Mouse (Mus musculus) MN1 (cell line): ENCODE results near the gene Map3k13.

Experiments
- DNase-seq: peaks from one replicate; pipeline ENCODE4 v3.0.0-alpha.2; 2016; ENCODE audit warnings: low spot score

Map3k13 gene

GRCm38 (mm10) chr16:21793875-21794696, at the start of gene Map3k13:
Gene Map3k13, plus strand, starts transcription at chr16:21794346.
- DNase-seq: peak; percentile 94

- no peak for DNase-seq
These were observed 35.7 kb upstream of the Map3k13 start for GRCm38 (mm10) chr16:21758447-21758846.

DNA sequence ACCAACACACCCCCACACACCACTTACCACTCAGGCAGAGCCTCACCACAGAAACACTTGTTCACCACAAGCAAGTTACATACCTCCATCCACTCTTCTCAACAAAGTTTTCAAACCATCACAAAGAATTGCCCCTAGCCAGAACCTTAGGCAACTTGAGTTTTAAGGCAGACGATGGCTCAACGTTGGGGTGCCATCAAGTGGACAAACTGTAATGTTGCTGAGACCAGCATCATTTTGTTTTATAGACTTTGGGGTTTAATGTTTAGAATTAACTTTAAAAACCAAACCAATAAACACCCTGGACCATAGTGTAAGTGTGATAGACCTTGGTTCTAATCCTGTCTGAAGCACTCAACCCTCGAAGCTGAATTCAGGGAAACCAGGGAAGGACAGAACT, 25.9 kb upstream of the Map3k13 start:
- DNase-seq: no peak

DNA sequence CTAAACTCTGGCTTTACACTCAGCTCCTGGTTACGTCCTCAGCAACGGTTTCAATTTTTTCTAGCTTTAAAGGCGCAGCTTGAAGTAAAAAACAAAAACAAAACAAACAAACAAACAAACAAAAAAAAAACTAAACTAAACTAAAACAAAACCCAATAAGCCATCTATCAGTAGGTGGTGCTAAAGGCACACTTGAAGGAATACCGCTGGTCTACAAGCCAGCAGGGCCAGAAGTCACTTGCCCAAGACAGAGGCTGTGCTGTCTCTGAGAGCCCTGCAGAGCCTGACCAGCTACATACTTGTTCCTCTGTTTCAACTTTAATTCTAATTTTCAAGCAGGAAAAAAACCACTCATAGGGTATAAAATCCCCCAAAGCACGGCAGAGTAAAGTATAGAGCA, 24.5 kb upstream of the Map3k13 start:
- no peak for DNase-seq

DNA sequence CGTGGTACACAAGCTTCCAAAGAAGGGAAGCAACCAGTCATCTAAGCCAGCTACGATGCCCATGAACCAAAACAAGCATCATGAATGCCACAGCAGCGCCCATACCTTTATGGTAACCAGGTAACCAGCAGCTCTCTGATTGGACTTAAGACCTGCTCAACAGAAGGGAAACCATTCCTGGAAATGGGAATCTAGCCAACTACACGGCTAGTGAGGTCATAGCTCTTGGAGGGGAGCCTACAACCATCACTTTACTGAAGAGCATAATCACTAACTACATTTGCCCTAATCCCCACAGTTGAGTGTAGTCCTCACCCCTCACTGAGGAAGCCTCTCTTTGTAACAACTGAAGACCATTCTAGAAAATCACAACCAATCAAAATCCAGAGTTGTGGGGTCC, 19.4 kb upstream of the Map3k13 start:
- no peak for DNase-seq

GRCm38 (mm10) chr16:21778293-21778866, 15.8 kb upstream of the Map3k13 start:
- no peak for DNase-seq

DNA sequence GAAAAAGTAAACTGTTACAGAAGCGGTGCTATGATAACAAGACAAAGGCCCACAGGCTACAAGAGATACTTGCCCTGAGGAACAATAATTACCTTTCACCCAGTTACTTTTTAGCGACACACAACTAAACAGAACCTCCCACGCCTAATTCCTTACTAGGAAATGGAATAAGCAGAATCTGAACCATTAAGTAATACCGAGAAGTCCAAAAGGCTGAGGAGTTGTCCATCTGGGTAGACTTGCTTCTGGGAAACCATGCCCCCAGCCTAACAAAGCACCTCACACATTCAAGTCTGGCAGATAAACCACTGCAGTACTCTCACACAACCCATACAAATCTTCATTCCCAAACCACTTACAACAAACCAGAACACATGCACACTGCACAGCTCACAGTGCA, 15.0 kb upstream of the Map3k13 start:
- no peak for DNase-seq

GRCm38 (mm10) chr16:21781277-21781676, 12.9 kb upstream of the Map3k13 start:
- no peak for DNase-seq

DNA sequence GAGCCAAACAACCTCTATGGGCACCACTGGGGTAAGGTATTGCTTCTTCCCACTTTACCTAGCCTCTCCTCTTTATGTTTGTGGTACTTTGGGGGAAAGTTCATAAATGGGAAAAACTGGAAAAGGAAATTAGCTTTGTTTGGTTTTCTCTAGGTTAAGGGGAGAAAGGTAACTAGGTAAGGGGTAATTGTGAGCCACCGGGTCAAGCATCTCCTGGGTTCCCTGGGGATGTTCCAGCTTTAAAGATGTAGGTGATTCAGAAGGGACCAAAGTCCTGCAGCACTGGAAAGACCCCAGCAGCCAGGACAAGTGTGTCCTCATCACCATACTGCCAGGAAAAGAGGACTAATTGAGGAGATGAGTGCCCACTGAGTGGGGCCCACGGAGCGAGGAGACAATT, 12.3 kb upstream of the Map3k13 start:
- no peak for DNase-seq

DNA sequence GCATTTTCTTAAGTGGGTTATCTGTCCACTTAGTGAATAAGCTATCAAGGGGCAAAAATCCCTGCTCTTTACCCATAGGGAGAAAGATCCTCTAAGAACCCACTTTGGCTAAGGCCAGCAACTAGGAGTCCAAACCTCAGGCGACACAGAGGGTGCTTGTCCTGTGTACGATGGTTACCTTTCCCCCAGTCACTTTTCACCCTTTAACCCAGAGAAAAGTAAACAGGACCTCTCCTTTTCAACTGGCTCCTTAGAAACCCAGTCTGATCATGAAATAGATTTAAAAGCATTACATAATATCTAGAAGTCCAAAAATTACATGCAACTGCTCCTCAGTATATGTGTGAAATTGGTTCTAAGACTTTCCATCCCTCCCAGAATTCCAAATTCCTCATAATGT, 11.3 kb upstream of the Map3k13 start:
- DNase-seq: no peak

DNA sequence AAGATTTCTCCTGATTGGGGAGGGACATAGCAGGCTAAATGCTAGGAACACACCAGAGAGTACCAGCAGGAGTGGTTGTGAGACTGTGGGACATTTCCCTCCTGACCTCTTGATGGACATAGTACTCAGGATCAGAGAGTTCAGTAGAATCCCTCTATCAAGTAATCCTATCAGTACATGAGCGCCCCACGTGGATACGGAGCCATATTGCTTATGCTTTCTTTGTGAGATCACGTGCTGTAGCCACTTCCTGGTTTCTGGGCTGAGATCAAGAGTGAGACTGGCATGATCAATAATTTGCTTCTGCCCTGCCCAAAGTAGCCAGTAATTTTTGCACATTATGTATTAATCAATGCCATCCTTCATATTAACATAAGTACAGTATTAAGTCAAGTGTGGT, 9.1 kb upstream of the Map3k13 start:
- DNase-seq: no peak

DNA sequence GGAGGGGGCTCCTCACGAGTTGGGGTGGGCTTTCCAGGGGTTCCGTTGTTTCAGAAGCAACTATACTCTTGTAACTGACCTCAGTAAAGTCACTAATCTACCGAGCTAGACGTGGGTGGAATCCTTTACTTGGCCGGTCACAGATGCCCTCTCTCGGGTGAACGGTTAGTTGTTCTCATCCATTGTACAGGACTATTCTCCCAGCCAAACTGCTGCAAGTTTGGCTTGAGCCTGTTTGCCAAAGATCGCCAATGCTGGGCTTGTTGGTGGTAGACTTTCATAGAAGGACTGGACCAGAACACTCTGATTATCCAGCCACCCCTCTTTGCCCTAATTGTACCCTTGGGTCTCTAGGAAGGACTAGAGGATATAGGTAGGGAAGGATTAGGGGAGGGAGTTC, 7.8 kb upstream of the Map3k13 start:
- no peak for DNase-seq

GRCm38 (mm10) chr16:21787516-21788353, 6.4 kb upstream of the Map3k13 start, which contains the start of gene Ehhadh:
Gene Ehhadh, minus strand, starts transcription at chr16:21787807.
- peak; percentile 83 for DNase-seq

DNA sequence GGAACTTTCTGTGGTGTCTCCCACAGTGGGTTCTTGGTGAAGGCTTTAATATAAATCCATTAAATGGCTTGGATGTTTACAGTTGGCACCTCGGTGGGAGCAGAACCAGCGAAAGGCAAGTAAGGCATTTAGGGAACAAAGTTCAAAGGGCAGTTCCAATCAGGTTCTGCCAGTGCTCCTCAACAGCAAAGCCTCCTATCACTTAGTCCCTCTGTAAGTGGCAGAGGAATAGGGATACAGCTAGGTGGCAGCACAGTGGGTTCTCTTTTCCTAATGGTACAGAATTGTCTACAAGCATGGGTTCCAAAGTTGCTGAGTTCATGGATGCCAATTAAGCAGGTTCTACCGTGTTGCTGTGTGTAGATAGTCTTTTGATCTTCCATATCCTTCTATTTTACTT, 5.6 kb upstream of the Map3k13 start:
- no peak for DNase-seq

GRCm38 (mm10) chr16:21789180-21789579, 5.0 kb upstream of the Map3k13 start:
- DNase-seq: no peak

- DNase-seq: no peak
These were observed 3.7 kb upstream of the Map3k13 start for GRCm38 (mm10) chr16:21790469-21790868.

DNA sequence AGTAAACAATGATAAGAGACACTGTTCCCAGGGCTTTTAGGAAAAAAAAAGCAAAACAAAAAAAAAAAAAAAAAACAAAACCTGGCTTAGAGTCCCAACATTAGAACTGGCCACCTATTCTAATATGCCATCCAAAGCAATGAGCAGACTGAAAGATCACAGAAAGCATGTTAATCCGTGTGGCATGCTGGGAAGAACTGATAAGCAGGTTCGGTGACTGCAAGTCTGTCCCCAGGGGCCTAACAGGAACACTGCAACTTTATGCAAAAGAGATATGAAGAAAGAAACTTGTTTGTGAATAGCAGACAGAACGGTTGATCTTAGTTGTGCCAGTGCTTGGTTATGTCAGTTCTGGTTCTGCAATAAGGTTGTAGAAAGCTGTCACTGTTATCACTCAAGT, 2.4 kb upstream of the Map3k13 start:
- no peak for DNase-seq

- peak; percentile 11 for DNase-seq
These were observed 901 bp upstream of the Map3k13 start for GRCm38 (mm10) chr16:21793080-21793810.

GRCm38 (mm10) chr16:21794697-21795045, 525 bp downstream of the Map3k13 start:
- DNase-seq: no peak

DNA sequence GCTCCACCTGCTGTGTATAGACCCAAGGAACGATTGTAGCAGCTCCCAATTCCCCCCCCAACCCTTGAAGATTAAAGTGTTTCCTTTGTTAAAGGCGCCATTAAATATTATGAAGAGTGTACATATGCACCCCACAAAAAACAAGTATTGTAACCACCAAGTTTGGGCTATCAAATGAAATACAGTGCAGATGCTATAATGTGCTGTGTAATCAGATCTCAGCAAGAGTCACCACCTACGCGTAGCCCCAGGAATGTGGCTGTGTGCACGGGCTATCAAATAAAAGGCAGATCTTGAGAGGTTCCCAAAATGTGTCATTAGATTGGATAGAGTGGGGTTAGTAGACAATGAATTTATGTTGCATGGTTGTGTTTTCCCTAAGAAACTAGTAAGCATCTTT, 925 bp downstream of the Map3k13 start:
- DNase-seq: no peak

DNA sequence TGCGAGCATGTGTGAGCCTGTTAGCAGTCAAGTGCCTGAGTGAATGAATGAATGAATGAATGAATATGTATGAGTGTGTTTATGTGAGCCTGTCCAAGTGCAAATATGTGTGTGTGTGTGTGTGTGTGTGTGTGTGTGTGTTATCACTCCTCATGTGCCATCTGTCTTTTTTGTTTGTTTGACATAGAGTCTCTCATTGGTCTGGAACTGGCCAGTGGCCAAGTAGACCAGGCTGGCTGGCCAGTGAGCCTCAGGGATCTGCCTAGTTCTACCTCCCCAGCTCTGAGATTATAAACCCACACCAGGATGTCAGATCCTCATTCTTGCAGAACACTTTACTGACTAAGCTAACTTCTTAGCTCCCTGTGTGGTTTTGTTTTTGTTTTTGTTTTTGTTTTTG, 10.1 kb downstream of the Map3k13 start:
- no peak for DNase-seq

DNA sequence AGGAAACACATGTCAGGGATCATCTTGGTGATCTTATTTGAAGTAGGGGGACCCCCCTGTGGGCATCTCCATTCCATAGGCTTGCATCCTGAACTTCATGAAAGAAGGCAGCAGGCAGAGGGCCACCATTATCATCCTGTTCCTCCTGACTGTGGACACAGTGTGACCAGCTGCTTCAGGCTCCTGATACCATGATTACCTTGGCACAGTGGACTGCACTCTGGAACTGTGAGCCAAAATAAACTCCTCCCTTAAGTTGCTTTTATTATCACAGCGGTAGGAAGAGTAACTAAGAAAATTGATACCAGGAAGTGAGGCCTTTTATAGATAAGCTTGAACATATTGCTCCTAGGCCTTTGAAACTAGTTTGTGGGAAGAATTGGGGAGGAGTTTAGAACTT, 12.7 kb downstream of the Map3k13 start:
- no peak for DNase-seq
